Mouse (Mus musculus) testis, adult 10 weeks (tissue): ENCODE data around the gene Zfp248. TPM values are rescaled to one million over a fixed set of nuclear protein-coding genes. Genes with fewer than 3 reads are reported as not detected.

ENCODE experiments used
- polyA plus RNA-seq: library from polyadenylated mRNA; stranded (reverse); fragments of 350-450 nt; fragmentation: Illumina TruSeq; extraction: RNeasy Lipid Tissue Mini Kit (QIAGEN cat#74804); gene quantifications from one replicate; pipeline ENCODE4 v1.2.3, GENCODE M21; 2014; ENCODE audit warnings: low read depth, low replicate concordance

Zfp248 gene
- 3.4 TPM for polyA plus RNA-seq

GRCm38 (mm10) chr6:118455042-118455631 is at the start of gene Zfp248:
TSS of gene Zfp248 (minus strand) at chr6:118455528.

GRCm38 (mm10) chr6:118478957-118479708 is 23.8 kb upstream of the Zfp248 start, which contains the start of gene Zfp9:
TSS of gene Zfp9 (minus strand) at chr6:118479320.

GRCm38 (mm10) chr6:118419050-118419920 is 36.0 kb downstream of the Zfp248 start, which contains the start of gene Bms1:
TSS of gene Bms1 (minus strand) at chr6:118419474.

Other genes with a start within 250 kb of the Zfp248 start
- 76.4 TPM for gene Bms1, start 36.1 kb downstream of the Zfp248 start, polyA plus RNA-seq
- gene Zfp9, start 23.8 kb upstream of the Zfp248 start, polyA plus RNA-seq, result 1.8 TPM
- 3.3 TPM for gene Ankrd26, start 106.7 kb upstream of the Zfp248 start, polyA plus RNA-seq